Mouse (Mus musculus) urinary bladder, postnatal 25 days (tissue): ENCODE data around the gene Rps15.
"Not testable (repeated sequence)": the region's sequence is repeated elsewhere in the genome, so short reads cannot be mapped to it uniquely, and the experiment has no call there.

Source experiments
- DNase-seq: peaks from one replicate; pipeline ENCODE4 v3.0.0; 2022; ENCODE audit warnings: low spot score

The Rps15 gene

DNA sequence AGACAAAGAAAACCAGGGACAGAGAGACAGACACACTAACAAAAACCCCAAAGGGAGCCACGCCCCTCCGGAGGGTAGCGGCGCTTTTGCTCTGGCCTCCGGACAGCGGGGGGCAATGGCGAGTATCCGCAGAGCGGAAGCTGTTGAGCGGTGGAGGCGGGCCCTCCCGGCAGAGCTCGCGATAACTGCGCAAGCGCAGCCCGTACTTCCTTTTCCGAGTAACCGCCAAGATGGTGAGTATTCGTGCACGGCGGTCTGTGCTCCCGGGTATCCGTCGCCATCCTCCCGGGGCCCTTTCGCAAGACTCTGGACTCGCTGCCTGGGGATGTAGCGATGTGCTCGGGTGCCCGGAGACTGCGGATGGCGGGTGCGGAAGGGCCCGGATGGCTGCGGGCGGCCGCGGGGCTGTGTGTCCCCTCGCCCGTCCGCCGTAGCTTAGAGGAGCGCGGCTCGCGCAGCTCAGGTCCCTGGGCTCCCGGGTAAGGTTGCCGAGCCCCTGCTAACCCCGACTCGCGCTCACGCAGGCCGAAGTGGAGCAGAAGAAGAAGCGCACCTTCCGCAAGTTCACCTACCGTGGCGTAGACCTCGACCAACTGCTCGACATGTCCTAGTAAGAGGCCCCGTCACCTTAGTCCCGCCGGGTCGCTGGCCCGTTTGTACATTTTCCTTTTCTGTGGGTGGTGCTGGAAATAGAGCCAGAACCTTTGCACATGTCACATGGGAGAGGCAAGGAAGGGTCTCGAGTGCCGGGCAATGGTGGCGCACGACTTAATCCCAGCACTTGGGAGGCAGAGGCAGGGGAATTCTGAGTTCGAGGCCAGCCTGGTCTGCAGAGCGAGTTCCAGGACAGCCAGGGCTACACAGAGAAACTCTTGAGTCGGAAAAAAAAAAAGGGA, at the start of gene Rps15:
TSS of gene Rps15 (plus strand) at position 203 of the 896 bp plus-strand sequence.
- DNase-seq = peak; percentile 89

DNA sequence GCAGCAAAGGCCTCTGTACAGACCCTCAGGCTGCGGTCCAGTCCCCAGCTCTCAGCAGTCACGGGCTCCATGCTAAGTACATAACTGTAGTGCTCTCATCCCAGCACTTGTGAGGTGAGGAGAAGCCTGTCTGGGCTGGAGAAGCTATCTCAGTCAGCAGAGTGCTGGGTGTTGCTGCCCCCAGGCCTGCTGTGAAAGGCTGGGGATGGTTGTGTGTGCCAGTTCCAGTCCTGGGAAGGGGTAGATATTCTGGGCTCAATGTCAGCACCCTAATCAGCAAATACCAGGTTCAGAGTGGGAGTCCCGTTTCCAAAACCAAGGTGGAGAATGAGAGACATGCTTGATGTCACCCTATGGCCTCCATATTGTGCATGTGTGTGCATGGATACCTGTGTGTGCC, 49.6 kb upstream of the Rps15 start:
- no peak for DNase-seq

- DNase-seq = no peak
Measured at GRCm38 (mm10) chr10:80244791-80245399, 47.4 kb upstream of the Rps15 start.

DNA sequence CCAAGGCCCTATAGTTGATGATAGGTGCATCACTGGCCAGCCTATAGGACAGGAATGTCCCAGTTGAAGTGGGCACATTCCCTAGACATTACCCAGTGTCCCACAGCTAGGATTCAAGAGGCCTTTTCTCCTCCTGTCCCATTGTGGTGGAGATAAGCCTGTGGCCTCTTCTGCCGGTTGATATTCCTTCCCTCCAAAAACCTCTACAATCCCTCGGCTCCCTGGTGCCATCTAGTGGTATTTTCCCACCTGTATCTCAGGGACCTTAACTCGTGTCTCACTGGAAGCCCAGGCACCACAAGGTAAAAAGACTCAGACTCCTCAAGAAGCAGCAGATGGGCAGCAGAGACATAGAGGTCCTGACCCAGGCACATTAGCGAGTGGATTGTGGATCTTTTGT, 46.7 kb upstream of the Rps15 start:
- DNase-seq = peak; percentile 73

GRCm38 (mm10) chr10:80247849-80248248, 44.4 kb upstream of the Rps15 start:
- no peak for DNase-seq

- DNase-seq = not testable (repeated sequence)
Measured at GRCm38 (mm10) chr10:80248437-80248836, 43.8 kb upstream of the Rps15 start.

DNA sequence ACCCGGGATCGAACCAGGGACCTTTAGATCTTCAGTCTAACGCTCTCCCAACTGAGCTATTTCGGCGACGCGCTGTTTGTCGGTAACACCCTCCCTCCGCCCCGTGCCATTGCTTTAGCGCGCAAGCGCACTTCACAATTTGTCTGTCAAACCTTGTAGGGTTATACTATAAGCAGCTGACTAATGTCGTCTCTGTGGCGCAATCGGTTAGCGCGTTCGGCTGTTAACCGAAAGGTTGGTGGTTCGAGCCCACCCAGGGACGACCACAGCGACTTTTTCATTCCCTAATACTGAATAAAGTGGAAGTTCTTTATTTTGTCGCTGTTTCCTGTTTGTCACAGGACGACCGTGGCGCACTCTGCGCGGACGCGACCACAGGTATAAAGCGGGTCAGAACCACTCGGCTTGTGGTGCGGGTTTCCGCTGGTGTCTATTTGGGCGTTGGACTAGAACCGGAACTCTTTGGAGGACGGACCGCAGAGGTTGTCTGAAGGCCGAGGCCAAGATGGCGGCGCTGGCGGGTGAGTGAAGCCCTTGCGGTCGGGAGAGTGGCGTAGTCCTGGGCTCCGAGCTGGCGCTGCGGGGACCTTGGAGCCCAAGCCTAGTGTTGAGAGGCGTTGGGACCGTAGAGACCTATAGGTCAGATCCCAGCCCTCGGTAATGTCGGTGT, 43.1 kb upstream of the Rps15 start, which contains the start of gene Ndufs7:
TSS of gene Ndufs7 (plus strand) at position 151 of the 670 bp plus-strand sequence.
- peak; percentile 91 for DNase-seq

- no peak for DNase-seq
Measured at GRCm38 (mm10) chr10:80250059-80250458, 42.2 kb upstream of the Rps15 start.

DNA sequence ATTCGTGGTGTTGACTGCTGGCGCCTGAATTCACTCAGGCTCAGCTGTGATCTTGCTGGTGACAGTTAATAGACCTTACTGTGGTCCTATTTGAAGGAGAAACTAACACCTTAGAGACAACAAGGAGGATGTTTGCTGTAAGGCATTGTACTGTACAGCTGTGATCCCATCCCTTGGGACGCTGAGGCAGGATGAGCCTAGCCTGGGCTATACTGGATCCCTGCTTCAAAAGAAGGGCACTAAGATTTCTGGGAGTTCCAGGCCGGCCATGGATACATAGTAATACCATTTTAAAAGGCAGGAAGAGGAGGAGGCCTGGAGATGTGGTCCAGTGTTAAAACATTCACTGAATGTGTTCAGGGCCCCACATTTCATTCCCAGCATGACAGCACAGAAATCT, 41.7 kb upstream of the Rps15 start:
- no peak for DNase-seq

GRCm38 (mm10) chr10:80252011-80252410, 40.2 kb upstream of the Rps15 start:
- no peak for DNase-seq

DNA sequence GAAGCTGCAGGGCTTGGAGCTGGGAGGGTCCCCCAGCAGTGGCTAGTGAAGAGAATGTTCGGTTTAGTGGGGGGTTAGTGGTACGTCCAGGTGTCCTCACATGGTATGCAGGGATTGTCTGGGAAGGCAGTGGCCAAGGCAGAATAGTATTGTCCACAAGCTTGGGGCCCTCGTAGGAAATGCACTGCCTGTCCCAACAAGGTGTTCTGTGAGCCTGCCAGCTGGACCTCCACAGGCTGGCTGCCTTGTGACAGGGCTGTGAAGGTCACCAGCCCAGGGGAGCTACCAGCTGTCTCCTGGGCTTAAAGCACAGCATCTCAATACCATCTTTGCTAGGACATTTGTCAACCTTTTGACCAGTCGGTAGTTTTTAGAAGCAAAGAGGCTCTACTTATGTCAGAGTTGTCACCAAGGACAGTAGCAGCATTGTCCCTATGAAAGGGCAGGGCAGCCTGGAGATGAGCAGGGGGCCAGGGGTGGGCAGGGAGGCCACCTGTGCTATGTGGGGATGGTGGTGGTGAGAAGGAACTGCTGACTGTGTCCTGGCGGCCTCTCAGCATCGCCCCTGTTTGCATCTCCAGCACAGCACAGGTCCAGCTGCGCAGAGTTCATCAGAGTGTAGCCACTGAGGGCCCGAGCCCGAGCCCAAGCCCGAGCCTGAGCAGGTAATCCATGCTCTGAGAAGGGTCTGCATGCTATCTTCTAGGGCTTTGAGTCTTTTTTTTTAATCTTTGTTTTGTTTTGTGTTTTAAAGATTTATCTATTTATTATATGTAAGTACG, 39.6 kb upstream of the Rps15 start:
- no peak for DNase-seq

- no peak for DNase-seq
Measured at GRCm38 (mm10) chr10:80253551-80253950, 38.7 kb upstream of the Rps15 start.

GRCm38 (mm10) chr10:80254331-80255297, 37.6 kb upstream of the Rps15 start:
- DNase-seq = no peak

DNA sequence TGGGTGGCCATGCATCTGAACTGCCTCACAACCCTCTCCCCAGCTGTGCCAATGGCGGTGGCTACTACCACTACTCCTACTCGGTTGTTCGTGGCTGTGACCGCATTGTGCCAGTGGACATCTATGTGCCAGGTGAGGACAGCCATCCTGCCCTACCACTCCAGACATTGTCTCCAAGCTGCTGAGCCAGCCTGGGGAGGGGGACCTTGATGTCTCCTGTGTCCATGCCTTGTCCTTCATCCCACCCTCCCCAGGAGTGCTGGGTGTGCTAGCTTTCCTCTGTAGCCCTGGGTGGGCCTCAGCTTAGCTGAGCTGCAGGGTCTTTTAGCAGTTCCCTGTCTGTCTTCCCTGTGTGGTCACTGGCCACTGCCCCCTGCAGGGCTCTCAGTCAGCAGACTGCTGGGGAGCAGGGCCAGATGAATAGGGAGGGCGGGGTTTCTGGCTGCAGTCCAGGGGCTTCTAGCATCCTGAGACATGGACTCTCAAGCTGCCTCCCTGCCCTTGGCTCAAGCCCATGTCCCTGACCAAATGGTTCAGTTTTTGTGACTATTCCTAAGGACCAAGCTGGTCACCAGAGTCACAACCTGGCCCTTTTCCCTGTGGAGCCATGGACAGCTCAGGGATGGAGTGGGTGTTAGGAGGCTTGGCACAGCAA, 36.2 kb upstream of the Rps15 start:
- no peak for DNase-seq

DNA sequence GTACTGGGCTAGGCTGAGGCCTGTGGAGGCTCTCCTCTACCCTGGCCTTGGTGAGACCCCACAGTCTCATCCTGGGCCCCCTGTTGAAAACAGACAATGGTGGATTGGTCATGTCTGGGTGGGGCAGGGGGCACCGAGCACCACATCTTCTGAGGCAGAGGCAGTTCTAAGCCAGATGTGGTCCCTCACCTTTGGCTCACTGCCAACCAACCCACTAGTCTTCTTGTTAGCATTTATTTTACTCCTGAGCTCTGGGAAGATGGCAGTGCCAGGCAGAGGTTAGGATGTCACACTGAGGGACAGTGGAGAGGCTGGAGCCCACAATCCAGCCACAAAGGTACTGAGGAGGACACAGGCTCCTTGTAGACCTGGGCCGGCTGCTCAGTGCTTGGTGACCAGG, 34.3 kb upstream of the Rps15 start:
- no peak for DNase-seq

GRCm38 (mm10) chr10:80258752-80259462, 33.3 kb upstream of the Rps15 start:
- no peak for DNase-seq

DNA sequence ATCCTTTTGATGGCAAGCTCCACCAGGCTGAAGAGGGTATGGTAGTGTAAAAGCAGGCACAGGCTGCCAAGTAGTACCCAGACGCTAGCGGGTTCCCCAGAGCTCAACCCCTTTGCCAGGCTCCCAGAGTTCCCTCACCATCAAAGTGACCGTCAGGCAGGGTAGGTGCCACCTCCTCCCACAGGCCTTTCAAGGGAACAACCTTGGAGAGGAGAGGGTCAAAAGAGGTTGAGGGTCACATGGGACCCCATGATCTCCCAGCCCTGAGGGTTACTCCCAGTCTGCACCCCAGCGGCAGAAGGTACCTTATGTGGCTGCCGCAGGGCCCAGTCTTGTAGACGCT, 32.8 kb upstream of the Rps15 start:
- DNase-seq = no peak

GRCm38 (mm10) chr10:80259861-80260641, 32.2 kb upstream of the Rps15 start:
- peak; percentile 26 for DNase-seq
